15 mouse cellular contexts compared by ENCODE assay signal in genomic region chr13:52190256-52190655, GRCm38 (mm10).
"Had no signal": no experiment of that assay in that cellular context is flagged by ENCODE, and none has a peak within 500 bp of the region (broad histone marks: within the 10 kb centered on the region; RNA-seq: fewer than 3 reads in every experiment).

No protein-coding gene starts in this region.

- H3K4me3 ChIP-seq: limb, embryonic 12.5 days; liver, embryonic 13.5 days; lung, embryonic 15.5 days; megakaryocyte, embryonic 14.5 days; midbrain, embryonic 15.5 days; neural tube, embryonic 12.5 days had no signal

- H3K36me3 ChIP-seq: limb, embryonic 12.5 days; liver, embryonic 13.5 days; lung, embryonic 15.5 days; midbrain, embryonic 15.5 days; neural tube, embryonic 12.5 days had no signal

- H3K9me3 ChIP-seq: limb, embryonic 12.5 days; liver, embryonic 13.5 days; lung, embryonic 15.5 days; megakaryocyte, embryonic 14.5 days; midbrain, embryonic 15.5 days; neural tube, embryonic 12.5 days had no signal

- H3K9ac ChIP-seq: limb, embryonic 12.5 days; liver, embryonic 13.5 days; liver, postnatal 0 days; lung, embryonic 15.5 days; midbrain, embryonic 15.5 days; neural tube, embryonic 12.5 days had no signal

- H3K4me2 ChIP-seq: limb, embryonic 12.5 days; liver, embryonic 13.5 days; lung, embryonic 15.5 days; midbrain, embryonic 11.5 days; midbrain, embryonic 15.5 days; neural tube, embryonic 12.5 days had no signal

- ATAC-seq: liver, postnatal 0 days; midbrain, embryonic 15.5 days had no signal

- H3K27me3 ChIP-seq: limb, embryonic 12.5 days; liver, embryonic 13.5 days; lung, embryonic 15.5 days; midbrain, embryonic 15.5 days; neural tube, embryonic 12.5 days had no signal

- DNase-seq: kidney, postnatal 36 days; layer of hippocampus, adult 9-11 months; layer of hippocampus, postnatal 36 days; liver; liver, embryonic 13.5 days; liver, postnatal 0 days; thymus, postnatal 36 days had no signal

- H3K27ac ChIP-seq: kidney, postnatal 0 days; limb, embryonic 12.5 days; liver, embryonic 13.5 days; lung, embryonic 15.5 days; macrophage; midbrain, embryonic 15.5 days; neural tube, embryonic 12.5 days had no signal
